Mouse (Mus musculus) liver, embryonic 11.5 days (tissue): Measurements from ENCODE around the gene Tspan33. TPM values are rescaled to one million over a fixed set of nuclear protein-coding genes. Genes with fewer than 3 reads are reported as not detected.

ENCODE experiments used
- ATAC-seq: fragments of 200-750 bp; cut with Nextera tagmentation; replicated peaks from 2 replicates; pipeline ENCODE4 v1.8.0; 2017; ENCODE audit warnings: moderate number of reproducible peaks, mild to moderate bottlenecking, moderate TSS enrichment, moderate library complexity; ENCODE audit not compliant: low FRiP score
- DNase-seq: peaks from one replicate; pipeline ENCODE4 v3.0.0-alpha.2; 2017; ENCODE audit warnings: low spot score
- H3K27ac ChIP-seq: fragments of 300-500 bp; sonication (generic); 2 replicates; pipeline ENCODE4 v1.5.1; 2014; ENCODE audit warnings: mild to moderate bottlenecking, low read depth, low read length, control low read depth
- H3K27me3 ChIP-seq: fragments of 300-500 bp; sonication (generic); replicated peaks from 2 replicates; pipeline ENCODE4 v1.6.1; 2014; ENCODE audit warnings: low read length, mixed read lengths; ENCODE audit not compliant: control insufficient read depth, insufficient read depth
- H3K36me3 ChIP-seq: fragments of 300-500 bp; sonication (generic); 2 replicates; pipeline ENCODE4 v1.6.1; 2014; ENCODE audit warnings: mild to moderate bottlenecking, low read length, moderate library complexity, mixed read lengths; ENCODE audit not compliant: control insufficient read depth, insufficient read depth
- H3K4me1 ChIP-seq: fragments of 300-500 bp; sonication (generic); replicated peaks from 2 replicates; pipeline ENCODE4 v1.6.1; 2014; ENCODE audit warnings: low read length, mixed read lengths; ENCODE audit not compliant: control insufficient read depth, insufficient read depth
- H3K4me2 ChIP-seq: fragments of 300-500 bp; sonication (generic); 2 replicates; pipeline ENCODE4 v1.6.1; 2014; ENCODE audit warnings: mild to moderate bottlenecking, control low read depth, moderate library complexity
- H3K4me3 ChIP-seq: fragments of 300-500 bp; sonication (generic); 2 replicates; pipeline ENCODE4 v1.5.1; 2014; ENCODE audit warnings: low read depth, low read length, control low read depth
- H3K9ac ChIP-seq: fragments of 300-500 bp; sonication (generic); 2 replicates; pipeline ENCODE4 v1.6.1; 2014; ENCODE audit warnings: low read depth, low read length, control low read depth
- H3K9me3 ChIP-seq: fragments of 300-500 bp; sonication (generic); 2 replicates; pipeline ENCODE4 v1.6.1; 2016; ENCODE audit warnings: low read length, inconsistent platforms, mixed read lengths; ENCODE audit not compliant: control insufficient read depth
- WGBS: fragments of 180-500 bp; shearing (Covaris S2); extraction: QIAGEN DNeasy Blood & Tissue Kit; methylation state at CpG from one replicate; pipeline ENCODE4 v1.1.7; 2014; 5-methylcytosine and 5-hydroxymethylcytosine counted together
- polyA plus RNA-seq: library from polyadenylated mRNA; unstranded; fragments of >200 nt; fragmentation: Nextera tagmentation; extraction: Ambion mirVana; gene quantifications from 2 replicates; pipeline ENCODE4 v1.2.1, GENCODE M21; 2014

Tspan33 gene
- polyA plus RNA-seq, 1 experiment from 2014 or later = 44.8 TPM

DNA sequence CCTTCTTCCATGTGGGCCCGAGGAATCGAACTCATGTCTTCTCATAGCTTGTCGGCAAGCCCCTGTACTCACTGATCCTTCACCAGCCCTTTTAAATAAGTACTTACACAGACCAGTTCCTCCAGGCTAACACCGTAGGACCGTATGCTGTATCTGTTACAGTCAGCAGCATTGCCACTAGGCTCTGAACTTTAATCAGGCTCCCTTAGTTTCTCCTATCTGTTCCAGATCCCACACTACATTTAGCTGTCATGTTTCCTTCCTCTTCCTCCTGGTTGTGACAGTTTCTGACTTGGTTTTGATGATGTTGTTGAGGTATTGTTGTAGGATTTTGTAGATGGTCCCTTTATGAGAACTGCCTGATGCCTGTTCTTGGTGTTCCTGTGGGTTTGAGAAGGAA, 10.1 kb downstream of the Tspan33 start:
- Histone ChIP-seq H3K4me1 (peaks cover 46% of the 10 kb centered on the region), H3K9me3 (no peaks in the 10 kb centered on the region), H3K27ac (peak overlapping the region; percentile 66), H3K4me3 (0 out of 2 replicates have a peak overlapping the region, but pooled peaks have one; percentile 8), H3K4me2 (peak overlapping the region; percentile 21; the same call in 1 of the 2 replicates), H3K36me3 (peaks cover 5% of the 10 kb centered on the region; the same call in 1 of the 2 replicates), H3K27me3 (no peaks in the 10 kb centered on the region), H3K9ac (no peak overlapping the region; the same call in 1 of the 2 replicates)
- 74% methylated on average over 5 of the region's 5 CpGs for WGBS
- ATAC-seq (no peak), DNase-seq (no peak)

DNA sequence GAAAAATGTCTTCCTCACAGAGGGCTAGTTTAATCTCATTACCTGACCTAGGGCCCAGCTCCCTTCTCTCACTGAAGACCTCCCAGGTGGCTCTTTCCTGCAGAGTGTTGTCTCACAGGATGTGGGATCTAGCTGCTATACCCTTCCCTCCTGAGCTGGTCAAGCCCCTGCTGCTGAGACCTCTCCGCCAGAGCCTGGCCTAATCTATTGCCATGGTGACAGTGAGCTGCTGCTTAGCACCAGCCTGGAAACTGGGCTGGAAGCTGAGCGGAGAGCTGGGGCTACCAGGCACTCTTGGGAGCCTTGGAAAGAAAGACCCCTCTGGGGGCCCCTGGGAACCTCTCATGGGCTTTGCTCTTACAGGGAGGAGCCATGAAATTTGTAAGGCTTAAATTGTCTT, 13.9 kb downstream of the Tspan33 start:
- Histone ChIP-seq H3K36me3 (peaks cover 4% of the 10 kb centered on the region; the same call in 1 of the 2 replicates), H3K27ac (no peak overlapping the region)

DNA sequence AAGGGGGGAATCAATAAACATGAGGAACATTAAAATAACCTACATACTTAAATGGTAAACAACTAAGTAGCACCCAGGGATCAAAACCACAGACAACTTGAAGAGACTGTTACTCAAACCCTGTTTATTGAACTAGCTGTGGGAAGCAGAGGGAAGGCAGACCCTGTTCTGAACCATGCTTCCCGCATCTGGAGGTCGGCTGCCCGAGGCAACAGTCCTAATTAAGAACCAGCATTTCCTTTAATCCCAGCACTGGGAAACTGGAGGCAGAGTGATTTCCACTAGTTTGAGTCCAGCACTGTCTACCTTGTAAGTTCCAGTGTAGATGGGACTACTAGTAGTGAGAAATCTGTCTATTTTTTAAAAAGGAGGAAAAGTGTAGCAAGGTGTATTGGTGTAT, 17.3 kb downstream of the Tspan33 start:
- H3K36me3 ChIP-seq = peaks cover 3% of the 10 kb centered on the region; the same call in 1 of the 2 replicates
- 83% methylated on average over 3 of the region's 3 CpGs for WGBS
- no peak overlapping the region for H3K27ac ChIP-seq

More for the DNA sequence above, 13.9 kb downstream of the Tspan33 start:
- 39% methylated on average over 2 of the region's 2 CpGs for WGBS
- no peaks in the 10 kb centered on the region for H3K9me3 ChIP-seq
- H3K27me3 ChIP-seq = no peaks in the 10 kb centered on the region
- H3K4me2 ChIP-seq = no peak overlapping the region
- no peak overlapping the region for H3K9ac ChIP-seq
- ATAC-seq = no peak
- H3K4me1 ChIP-seq = peaks cover 18% of the 10 kb centered on the region
- no peak for DNase-seq
- H3K4me3 ChIP-seq = no peak overlapping the region

DNA sequence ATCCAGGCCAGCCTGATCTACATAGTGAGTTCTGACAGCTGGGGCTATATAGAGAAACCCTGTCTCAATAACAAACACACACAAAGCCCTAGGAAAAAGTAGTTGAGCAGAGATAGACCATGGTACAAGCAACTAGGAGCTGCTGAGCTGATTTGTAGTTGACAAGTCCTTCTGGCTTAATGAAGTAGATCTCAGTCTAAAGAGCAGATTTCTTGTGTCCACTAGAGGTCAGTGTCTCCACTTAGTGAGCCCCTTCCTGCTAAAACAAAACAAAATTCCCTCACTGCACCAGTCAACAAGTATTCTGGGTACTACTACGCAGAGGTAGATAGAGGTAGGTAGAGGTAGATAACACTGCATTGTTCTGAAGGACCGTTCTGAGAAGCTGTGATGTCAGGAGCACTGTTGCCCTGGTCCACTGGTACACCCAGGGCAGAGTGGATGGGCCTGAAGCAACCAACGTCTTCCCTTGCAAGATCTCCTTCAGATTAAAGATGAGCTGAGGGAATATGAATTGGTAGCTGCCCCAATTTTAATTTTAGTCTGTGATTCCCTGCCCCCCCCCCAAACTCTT, 18.1 kb downstream of the Tspan33 start:
- Histone ChIP-seq H3K4me1 (0 out of 2 replicates have a peak, but pooled peaks cover 3% of the 10 kb centered on the region), H3K4me3 (no peak overlapping the region), H3K4me2 (no peak overlapping the region), H3K27me3 (no peaks in the 10 kb centered on the region), H3K9ac (no peak overlapping the region), H3K9me3 (no peaks in the 10 kb centered on the region), H3K36me3 (peaks cover 3% of the 10 kb centered on the region; the same call in 1 of the 2 replicates), H3K27ac (no peak overlapping the region)
- DNase-seq = no peak
- no peak for ATAC-seq
- 50% methylated on average over 3 of the region's 3 CpGs for WGBS

More for the DNA sequence above, 17.3 kb downstream of the Tspan33 start:
- ATAC-seq = no peak
- no peak for DNase-seq
- H3K4me2 ChIP-seq = no peak overlapping the region
- no peaks in the 10 kb centered on the region for H3K27me3 ChIP-seq
- H3K4me1 ChIP-seq = 0 out of 2 replicates have a peak, but pooled peaks cover 3% of the 10 kb centered on the region
- no peak overlapping the region for H3K4me3 ChIP-seq
- no peaks in the 10 kb centered on the region for H3K9me3 ChIP-seq
- H3K9ac ChIP-seq = no peak overlapping the region

DNA sequence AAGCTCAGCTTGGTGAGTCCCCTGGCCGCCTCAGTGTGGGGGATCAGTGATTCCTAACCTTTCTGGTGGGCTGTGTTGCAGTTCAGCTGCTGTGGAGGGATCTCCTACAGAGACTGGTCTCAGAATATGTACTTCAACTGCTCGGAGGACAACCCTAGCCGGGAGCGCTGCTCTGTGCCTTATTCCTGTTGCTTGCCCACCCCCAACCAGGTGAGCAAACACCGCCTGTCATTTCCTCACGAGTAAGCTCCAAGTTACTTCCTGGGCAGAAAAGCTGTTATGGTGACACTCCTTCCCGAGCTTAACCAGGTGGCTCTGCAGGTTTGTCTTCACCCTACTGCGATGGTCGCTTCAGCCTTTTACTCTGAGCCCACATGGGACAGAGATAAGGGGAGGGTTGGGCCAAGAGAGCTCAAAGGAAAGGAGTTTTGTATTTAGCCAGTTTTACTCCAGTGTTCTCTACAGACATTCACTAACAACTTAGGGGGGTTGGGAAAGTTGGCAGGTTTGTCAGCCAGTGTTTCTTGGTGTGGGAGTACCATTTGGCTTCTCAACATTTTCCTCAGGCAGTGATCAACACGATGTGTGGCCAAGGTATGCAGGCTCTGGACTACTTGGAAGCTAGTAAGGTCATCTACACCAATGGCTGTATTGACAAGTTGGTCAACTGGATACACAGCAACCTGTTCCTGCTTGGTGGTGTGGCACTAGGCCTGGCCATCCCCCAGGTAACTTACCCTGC, 22.8 kb downstream of the Tspan33 start:
- Histone ChIP-seq H3K4me2 (no peak overlapping the region), H3K9ac (no peak overlapping the region), H3K9me3 (no peaks in the 10 kb centered on the region), H3K27me3 (peaks cover 14% of the 10 kb centered on the region), H3K27ac (no peak overlapping the region), H3K4me1 (peaks cover 12% of the 10 kb centered on the region), H3K4me3 (no peak overlapping the region), H3K36me3 (peaks cover 5% of the 10 kb centered on the region)
- WGBS = 62% methylated on average over 10 of the region's 10 CpGs
- DNase-seq = no peak
- no peak for ATAC-seq

DNA sequence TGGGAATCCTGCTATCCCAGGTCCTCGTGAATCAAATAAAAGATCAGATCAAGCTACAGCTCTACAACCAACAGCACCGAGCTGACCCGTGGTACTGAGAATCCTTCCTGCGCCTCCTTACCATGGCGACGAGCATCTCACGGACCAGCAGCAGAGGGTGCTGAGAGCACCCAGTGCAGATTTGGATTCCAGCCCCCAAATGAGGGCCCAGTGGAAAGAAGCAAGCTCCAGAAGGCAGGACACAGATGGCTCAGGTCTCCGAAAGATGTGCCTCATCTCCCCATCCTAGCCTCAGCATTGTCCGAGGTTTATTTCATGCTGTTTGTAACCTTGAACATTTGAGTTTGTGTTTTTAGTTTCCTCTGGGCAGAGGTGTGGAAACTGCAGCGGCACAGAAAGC, 23.5 kb downstream of the Tspan33 start:
- Histone ChIP-seq H3K27me3 (peaks cover 14% of the 10 kb centered on the region), H3K27ac (no peak overlapping the region), H3K9me3 (no peaks in the 10 kb centered on the region), H3K9ac (no peak overlapping the region), H3K4me1 (peaks cover 12% of the 10 kb centered on the region), H3K4me3 (no peak overlapping the region), H3K4me2 (peak overlapping the region; percentile 31), H3K36me3 (peaks cover 5% of the 10 kb centered on the region)
- no peak for ATAC-seq
- WGBS = 63% methylated on average over 10 of the region's 10 CpGs
- DNase-seq = no peak

DNA sequence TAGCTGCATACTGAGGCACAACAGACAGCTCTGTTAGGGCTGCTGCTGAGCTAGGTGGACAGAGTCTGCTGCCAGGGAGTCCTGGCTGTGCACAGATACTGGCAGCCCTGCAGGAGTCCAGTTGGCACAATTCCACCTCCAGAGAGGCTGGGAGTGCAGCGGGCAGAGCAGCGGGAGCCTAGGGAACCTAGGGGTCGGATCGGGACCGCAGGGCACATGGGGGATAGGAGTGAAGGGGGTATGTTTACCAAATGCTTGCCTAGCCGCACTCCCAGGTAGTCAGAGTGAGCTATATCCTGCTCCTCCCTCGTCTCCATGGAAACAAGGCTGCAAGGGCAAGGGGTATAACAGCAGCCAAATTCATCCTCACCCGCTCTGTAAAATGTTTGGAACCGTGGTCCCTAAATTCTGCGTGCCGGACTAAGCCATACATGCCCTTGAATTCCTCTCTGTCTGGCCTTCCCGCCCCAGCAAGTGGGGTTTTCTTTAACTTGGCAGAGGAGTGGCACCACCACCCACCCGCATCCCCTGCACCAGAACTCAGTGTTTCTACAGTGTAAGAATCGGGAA, 24.0 kb downstream of the Tspan33 start:
- H3K9me3 ChIP-seq = no peaks in the 10 kb centered on the region
- no peak for DNase-seq
- ATAC-seq = 0 out of 2 replicates have a peak, but pooled peaks have one; percentile 30
- peak overlapping the region; percentile 31 for H3K4me2 ChIP-seq
- no peak overlapping the region for H3K4me3 ChIP-seq
- peaks cover 12% of the 10 kb centered on the region for H3K4me1 ChIP-seq
- H3K27me3 ChIP-seq = peaks cover 14% of the 10 kb centered on the region
- H3K36me3 ChIP-seq = peaks cover 5% of the 10 kb centered on the region
- H3K27ac ChIP-seq = no peak overlapping the region
- 39% methylated on average over 14 of the region's 14 CpGs for WGBS
- no peak overlapping the region for H3K9ac ChIP-seq

DNA sequence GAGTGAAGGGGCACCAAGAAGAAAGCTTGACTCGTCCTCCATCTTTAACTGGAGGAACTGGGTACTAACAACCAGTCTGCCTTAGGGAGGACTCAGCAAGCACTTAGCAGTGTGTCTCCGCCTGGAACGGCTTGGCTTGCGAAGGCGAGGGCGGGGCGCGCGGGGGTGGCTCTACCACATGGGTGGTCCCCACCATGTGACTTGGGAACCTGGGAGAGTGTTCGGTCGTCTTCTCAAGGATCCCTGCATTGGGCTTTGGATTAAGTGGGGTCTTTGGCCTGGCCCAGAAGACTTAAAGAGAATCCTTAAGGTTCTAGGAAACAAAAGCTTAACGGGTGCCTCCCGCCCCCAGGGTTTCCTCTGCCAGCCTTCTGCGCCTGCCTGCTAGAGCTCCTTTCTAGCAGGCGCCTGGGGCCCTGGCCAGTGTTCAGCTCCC, 24.9 kb downstream of the Tspan33 start:
- no peak overlapping the region for H3K27ac ChIP-seq
- peak; percentile 65 for DNase-seq
- ATAC-seq = 0 out of 2 replicates have a peak, but pooled peaks have one; percentile 32
- peak overlapping the region; percentile 4; the same call in 1 of the 2 replicates for H3K9ac ChIP-seq
- 18% methylated on average over 15 of the region's 15 CpGs for WGBS
- H3K4me3 ChIP-seq = peak overlapping the region; percentile 3
- H3K36me3 ChIP-seq = peaks cover 3% of the 10 kb centered on the region
- H3K9me3 ChIP-seq = no peaks in the 10 kb centered on the region
- H3K4me1 ChIP-seq = peaks cover 12% of the 10 kb centered on the region
- H3K27me3 ChIP-seq = peaks cover 14% of the 10 kb centered on the region
- peak overlapping the region; percentile 35 for H3K4me2 ChIP-seq
